Mouse (Mus musculus): ENCODE results near the gene Dhx16. TPM values are rescaled to one million over a fixed set of nuclear protein-coding genes. Genes with fewer than 3 reads are reported as not detected.

Gene Dhx16
- polyA plus RNA-seq (2017; shearing (Covaris generic)), result 58.7 TPM

DNA sequence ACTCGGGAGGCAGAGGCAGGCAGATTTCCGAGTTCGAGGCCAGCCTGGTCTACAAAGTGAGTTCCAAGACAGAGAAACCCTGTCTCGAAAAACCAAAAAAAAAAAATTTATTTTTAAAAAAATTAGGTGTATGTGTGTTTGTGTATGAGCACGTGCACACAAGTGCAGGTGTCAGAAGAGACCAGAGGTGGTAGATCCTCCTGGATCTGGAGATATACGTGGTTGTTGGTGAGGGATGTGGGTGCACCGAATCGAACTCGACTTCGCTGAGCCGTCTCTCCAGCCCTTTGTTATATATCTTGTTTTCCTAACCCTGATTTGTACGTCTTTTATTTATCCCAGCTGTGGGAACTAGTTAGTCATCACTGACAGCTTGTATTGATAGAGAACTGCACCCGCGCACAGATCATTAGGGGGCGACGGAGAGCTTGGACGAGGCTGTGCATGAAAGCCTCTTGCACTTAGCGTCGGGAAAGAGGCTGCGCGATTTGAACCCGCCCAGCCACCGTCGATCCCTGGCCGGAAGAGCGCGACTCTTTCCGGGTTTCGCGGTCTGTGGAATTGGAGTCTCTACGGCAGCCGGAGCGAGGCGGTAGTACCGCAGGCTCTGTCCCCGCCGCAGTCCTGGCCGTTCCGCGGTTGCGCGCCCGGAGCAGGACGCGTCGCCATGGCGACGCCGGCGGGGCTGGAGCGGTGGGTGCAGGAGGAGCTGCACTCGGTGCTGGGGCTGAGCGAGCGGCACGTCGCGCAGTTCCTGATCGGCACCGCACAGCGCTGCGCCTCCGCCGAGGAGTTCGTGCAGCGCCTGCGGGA is at the start of gene Dhx16:
Gene Dhx16 (plus strand): TSS at position 575 of the 813 bp plus-strand sequence.

DNA sequence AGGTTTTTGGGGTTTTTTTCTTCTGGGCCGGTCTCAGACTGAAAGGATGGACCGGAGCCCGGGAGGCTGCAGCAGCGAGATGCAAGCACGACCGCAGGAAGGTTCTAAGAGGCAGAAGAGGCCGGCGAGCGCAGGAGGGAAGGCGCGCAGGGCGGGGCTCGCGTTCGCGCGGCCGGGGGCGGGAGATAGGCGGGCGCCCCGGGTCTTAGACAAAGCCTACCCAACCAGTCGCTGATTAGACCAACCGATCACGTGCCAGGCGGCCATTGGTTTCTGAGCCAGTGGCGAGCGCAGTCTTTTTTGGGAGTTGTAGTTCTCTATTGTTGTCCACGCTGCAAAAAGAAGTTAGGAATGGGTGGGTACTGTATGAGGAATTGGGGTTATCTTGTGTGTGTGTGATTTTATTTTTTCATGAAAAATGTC is 41.5 kb upstream of the Dhx16 start, which contains the start of gene Tubb5:
Gene Tubb5 (minus strand): TSS at position 185 of the 423 bp plus-strand sequence.

DNA sequence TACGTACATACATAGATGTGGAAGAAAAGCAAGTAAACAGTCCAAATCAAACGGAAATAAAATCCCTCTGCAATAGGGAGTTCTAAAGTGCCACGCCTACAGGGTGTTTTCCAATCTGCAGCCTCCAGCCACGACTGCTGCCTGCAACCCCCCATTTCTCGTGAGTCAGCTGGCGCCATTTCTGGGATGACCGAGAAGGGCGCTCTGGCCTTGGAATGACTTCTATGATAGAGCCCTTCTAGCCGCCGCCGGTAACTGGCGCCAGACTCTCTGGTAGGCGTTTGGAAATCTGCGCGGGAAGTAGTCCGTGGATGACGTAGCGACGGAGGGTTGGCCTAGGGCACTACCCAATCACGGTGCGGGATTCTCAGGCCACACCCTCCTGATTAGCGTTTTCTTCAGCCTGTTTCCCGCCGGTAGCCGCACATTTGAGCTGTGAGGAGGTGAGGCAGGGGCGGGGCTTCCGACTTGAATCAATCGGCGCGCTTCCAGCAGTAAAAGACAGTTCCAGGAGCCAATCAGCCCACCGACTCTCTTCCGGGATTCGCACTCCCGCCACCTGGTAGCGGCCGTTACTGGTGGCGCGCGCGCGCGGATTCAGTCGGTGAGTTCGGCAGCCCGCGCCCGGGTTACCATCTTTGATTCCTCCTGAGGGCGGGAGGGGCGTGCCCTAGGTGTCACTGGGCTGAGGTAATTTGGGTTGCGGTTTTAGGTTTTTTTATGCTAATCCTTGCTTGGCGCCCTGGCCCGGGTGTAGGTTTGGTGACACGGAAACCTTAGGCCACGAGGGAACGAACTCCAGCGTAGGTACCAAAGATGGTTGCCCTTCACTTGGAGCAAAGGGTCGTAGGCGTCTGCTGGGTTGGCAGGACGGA is 38.3 kb upstream of the Dhx16 start, which contains the start of gene Mdc1:
Gene Mdc1 (plus strand): TSS at position 440 of the 875 bp plus-strand sequence.

DNA sequence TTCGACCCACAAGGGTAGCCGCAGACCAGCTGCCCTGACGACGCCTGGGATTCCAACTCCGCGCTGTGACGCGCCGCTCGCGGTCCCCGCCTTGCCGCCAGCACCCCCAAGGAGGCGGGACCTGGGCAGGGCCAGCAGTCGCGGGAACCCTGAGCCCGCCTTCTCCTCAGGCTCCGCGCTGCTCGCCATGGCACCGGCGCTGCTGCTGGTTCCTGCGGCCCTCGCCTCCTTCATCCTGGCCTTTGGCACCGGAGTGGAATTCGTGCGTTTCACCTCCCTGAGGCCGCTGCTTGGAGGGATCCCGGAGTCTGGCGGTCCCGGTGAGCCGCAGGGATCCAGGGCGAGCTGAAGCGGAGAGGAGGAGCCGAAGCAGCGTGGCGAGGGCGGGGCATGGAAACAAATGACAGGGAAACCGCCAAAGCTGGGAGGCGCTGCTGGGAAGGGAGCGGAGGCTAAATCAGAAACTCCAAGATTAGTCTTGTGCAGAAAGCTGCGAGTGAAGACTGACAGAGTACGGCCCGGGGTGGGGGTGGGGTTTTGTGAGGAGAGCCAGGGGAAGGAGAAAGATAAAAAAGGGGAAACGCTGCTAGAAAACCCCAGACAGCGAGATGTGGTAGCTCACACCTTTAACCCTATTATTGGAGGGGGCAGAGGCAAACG is 18.3 kb upstream of the Dhx16 start, which contains the start of gene Nrm:
Gene Nrm (plus strand): TSS at position 121 of the 660 bp plus-strand sequence.

DNA sequence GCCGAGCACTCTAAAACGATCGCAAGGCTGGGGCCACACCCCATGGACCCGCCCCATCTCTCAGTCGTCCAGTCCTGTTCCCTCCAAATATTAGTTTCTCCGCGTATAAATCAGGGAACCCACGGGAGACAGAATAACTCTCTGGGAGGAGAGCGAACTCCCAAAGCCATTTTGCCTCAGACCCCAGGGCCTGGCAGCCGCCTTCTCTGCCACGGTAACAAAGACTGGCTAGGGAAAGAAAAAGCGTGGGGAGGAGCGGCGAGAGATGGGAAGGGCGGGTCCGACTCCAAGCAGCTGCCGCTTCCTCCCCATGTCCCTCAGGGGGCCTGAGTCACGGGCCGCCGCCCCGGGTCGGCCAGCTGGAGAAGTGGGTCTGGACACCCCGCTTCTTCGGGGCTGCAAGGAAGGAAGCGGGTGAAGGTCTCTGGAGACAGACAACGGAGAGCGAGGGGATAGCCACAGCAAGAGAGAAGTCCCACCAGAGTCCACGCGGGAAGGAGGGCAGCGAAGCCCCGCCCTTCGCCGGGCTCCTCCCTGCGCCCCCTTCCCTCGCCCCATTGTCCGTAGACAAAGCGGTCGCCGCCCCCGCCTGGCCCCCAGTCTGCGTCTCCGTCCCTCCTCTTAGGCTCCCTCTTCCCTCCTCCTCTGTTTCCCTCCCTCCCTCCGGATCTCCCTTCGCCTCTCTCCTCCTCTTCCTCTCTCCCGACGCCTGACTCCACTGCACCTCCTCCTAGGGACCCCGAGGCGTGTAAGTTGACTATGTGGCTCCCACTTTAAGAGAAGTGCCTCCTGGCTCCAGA is 13.9 kb upstream of the Dhx16 start, which contains the start of gene Ppp1r18:
Gene Ppp1r18 (plus strand): TSS at position 113 of the 800 bp plus-strand sequence.

GRCm38 (mm10) chr17:35896781-35897643 is 17.4 kb downstream of the Dhx16 start, which contains the start of gene 2310061I04Rik:
Gene 2310061I04Rik, minus strand, starts transcription at chr17:35897431.

GRCm38 (mm10) chr17:35909919-35910369 is 30.3 kb downstream of the Dhx16 start, which contains the start of gene Atat1:
Gene Atat1, minus strand, starts transcription at chr17:35910075.

GRCm38 (mm10) chr17:35916297-35917142 is 36.9 kb downstream of the Dhx16 start, which contains the start of the genes Mrps18b and Ppp1r10:
Gene Mrps18b, minus strand, starts transcription at chr17:35916389.
Gene Ppp1r10, plus strand, starts transcription at chr17:35916434.

Other genes starting within 250 kb of the Dhx16 start
- not detected for gene Mucl3, start 236.1 kb upstream of the Dhx16 start, polyA plus RNA-seq (2017; shearing (Covaris generic))
- gene Vars2, start 212.2 kb upstream of the Dhx16 start, polyA plus RNA-seq (2017; shearing (Covaris generic)), result 26.4 TPM
- gene Gtf2h4, start 206.1 kb upstream of the Dhx16 start, polyA plus RNA-seq (2017; shearing (Covaris generic)), result 16.5 TPM
- gene Ddr1, start 175.2 kb upstream of the Dhx16 start, polyA plus RNA-seq (2017; shearing (Covaris generic)), result 10.6 TPM
- gene Ier3, start 58.1 kb upstream of the Dhx16 start, polyA plus RNA-seq (2017; shearing (Covaris generic)), result not detected
- gene Flot1, start 56.6 kb upstream of the Dhx16 start, polyA plus RNA-seq (2017; shearing (Covaris generic)), result 40.9 TPM
- 73.9 TPM for gene Tubb5, start 41.5 kb upstream of the Dhx16 start, polyA plus RNA-seq (2017; shearing (Covaris generic))
- gene Mdc1, start 38.3 kb upstream of the Dhx16 start, polyA plus RNA-seq (2017; shearing (Covaris generic)), result 12.0 TPM
- gene Nrm, start 18.5 kb upstream of the Dhx16 start, polyA plus RNA-seq (2017; shearing (Covaris generic)), result 25.9 TPM
- gene Ppp1r18, start 14.2 kb upstream of the Dhx16 start, polyA plus RNA-seq (2017; shearing (Covaris generic)), result 297 TPM
- gene 2310061I04Rik, start 17.6 kb downstream of the Dhx16 start, polyA plus RNA-seq (2017; shearing (Covaris generic)), result 30.8 TPM
- 4.5 TPM for gene Atat1, start 30.3 kb downstream of the Dhx16 start, polyA plus RNA-seq (2017; shearing (Covaris generic))
- gene Mrps18b, start 36.6 kb downstream of the Dhx16 start, polyA plus RNA-seq (2017; shearing (Covaris generic)), result 99.6 TPM
- gene Ppp1r10, start 36.6 kb downstream of the Dhx16 start, polyA plus RNA-seq (2017; shearing (Covaris generic)), result 53.6 TPM
- gene Abcf1, start 89.9 kb downstream of the Dhx16 start, polyA plus RNA-seq (2017; shearing (Covaris generic)), result 145 TPM
- gene Gnl1, start 100.0 kb downstream of the Dhx16 start, polyA plus RNA-seq (2017; shearing (Covaris generic)), result 75.6 TPM
- 35.3 TPM for gene Prr3, start 100.4 kb downstream of the Dhx16 start, polyA plus RNA-seq (2017; shearing (Covaris generic))
- gene H2-T24, start 140.7 kb downstream of the Dhx16 start, polyA plus RNA-seq (2017; shearing (Covaris generic)), result 12.1 TPM
- gene H2-T23, start 153.0 kb downstream of the Dhx16 start, polyA plus RNA-seq (2017; shearing (Covaris generic)), result 382 TPM
- 160 TPM for gene H2-T22, start 162.9 kb downstream of the Dhx16 start, polyA plus RNA-seq (2017; shearing (Covaris generic))
- gene Gm6034, start 163.1 kb downstream of the Dhx16 start, polyA plus RNA-seq (2017; shearing (Covaris generic)), result 0.62 TPM
- not detected for gene Gm11127, start 178.6 kb downstream of the Dhx16 start, polyA plus RNA-seq (2017; shearing (Covaris generic))
- gene Gm19684, start 241.9 kb downstream of the Dhx16 start, polyA plus RNA-seq (2017; shearing (Covaris generic)), result 1.2 TPM
- not detected for gene Gm7030, start 249.6 kb downstream of the Dhx16 start, polyA plus RNA-seq (2017; shearing (Covaris generic))